Mouse (Mus musculus): ENCODE data around the gene Nmrk1.

- TF ChIP-seq POLR2A (IDR thresholded peaks at IDR 0.05; ENCODE audit: extremely low read depth, insufficient read depth, low read length) (no peak), CTCF (IDR thresholded peaks at IDR 0.05; ENCODE audit: extremely low read depth, insufficient read depth, low read length) (no peak)
These were observed 17.4 kb upstream of the Nmrk1 start for GRCm38 (mm10) chr19:18614337-18614736.
